Mouse (Mus musculus) heart, adult 10 weeks (tissue): Measurements from ENCODE around the gene Bend7. TPM values are rescaled to one million over a fixed set of nuclear protein-coding genes. Genes with fewer than 3 reads are reported as not detected.

ENCODE experiments used
- polyA plus RNA-seq: library from polyadenylated mRNA; stranded (reverse); fragments of 350-450 nt; fragmentation: Illumina TruSeq; extraction: RNeasy Lipid Tissue Mini Kit (QIAGEN cat#74804); gene quantifications from one replicate; pipeline ENCODE4 v1.2.3, GENCODE M21; 2014; ENCODE audit warnings: low read depth, low replicate concordance

The Bend7 gene
- polyA plus RNA-seq: 4.6 TPM

DNA sequence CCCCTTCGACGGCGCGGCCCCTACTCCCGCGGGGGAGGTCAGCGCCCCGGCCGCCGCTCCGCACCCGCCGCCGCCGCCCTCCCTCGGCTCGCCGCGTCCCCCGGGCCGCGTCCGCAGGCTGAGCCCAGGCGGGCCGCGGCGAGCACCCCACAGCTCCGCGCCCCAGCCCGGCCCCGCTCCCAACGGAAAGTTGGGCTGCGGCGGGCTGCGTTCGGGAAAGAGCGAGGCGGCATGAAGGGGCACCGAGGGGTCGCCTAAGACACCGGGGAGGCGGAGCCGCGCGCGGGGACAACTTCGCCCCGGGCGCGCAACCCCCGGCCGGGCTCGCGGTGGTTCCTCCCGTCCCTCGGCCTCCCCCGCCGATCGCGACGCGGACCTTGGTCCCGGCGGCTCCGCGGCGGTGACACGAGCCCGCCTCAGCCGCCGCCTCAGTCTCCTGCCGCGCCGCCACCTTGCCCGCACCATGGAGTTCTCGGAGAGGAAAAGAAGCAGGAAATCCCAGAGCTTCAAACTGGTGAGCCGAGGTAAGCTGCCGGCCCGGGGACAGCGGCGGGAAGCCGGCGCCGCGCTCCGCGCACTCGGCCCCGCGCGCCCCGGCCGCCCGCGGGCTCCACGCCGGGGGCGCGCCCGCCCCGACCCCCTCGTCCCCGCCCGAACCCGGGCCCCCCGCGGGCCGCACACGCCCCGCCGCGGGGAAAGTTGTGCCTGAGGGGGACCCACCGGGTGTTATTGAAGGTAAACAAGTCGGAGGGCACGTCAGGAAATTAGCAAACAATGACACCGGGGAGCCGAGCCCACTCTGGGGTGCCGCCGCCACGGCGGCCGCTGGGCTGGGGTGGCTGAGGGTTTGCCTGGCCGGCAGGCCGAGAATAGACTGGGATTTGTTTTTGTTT is at the start of gene Bend7:
TSS of gene Bend7 (plus strand) at position 63 of the 893 bp plus-strand sequence.

Other genes with a start within 250 kb of the Bend7 start
- gene Prpf18, start 65.7 kb upstream of the Bend7 start, polyA plus RNA-seq: 38.5 TPM
- 10.1 TPM for gene Sephs1, start 163.7 kb downstream of the Bend7 start, polyA plus RNA-seq
- 1,007 TPM for gene Phyh, start 201.2 kb downstream of the Bend7 start, polyA plus RNA-seq